Mouse (Mus musculus) forebrain, embryonic 13.5 days (tissue): ENCODE results near the gene Fam104a. TPM values are rescaled to one million over a fixed set of nuclear protein-coding genes. Genes with fewer than 3 reads are reported as not detected.
A peak's percentile ranks its signal among the peaks of the same experiment; 100 is the strongest.

Experiments used
- ATAC-seq: fragments of 200-750 bp; cut with Nextera tagmentation; 2 replicates; pipeline ENCODE4 v1.8.0; 2017
- H3K27ac ChIP-seq: fragments of 300-500 bp; sonication (generic); 2 replicates; pipeline ENCODE4 v1.5.1; 2015; ENCODE audit warnings: inconsistent platforms, mild to moderate bottlenecking, moderate library complexity
- H3K27me3 ChIP-seq: fragments of 300-500 bp; sonication (generic); 2 replicates; pipeline ENCODE4 v1.6.1; 2015; ENCODE audit warnings: mild to moderate bottlenecking, inconsistent platforms
- H3K36me3 ChIP-seq: fragments of 300-500 bp; sonication (generic); 2 replicates; pipeline ENCODE4 v1.6.1; 2015; ENCODE audit warnings: mild to moderate bottlenecking, inconsistent platforms; ENCODE audit not compliant: poor library complexity, severe bottlenecking
- H3K4me1 ChIP-seq: fragments of 300-500 bp; sonication (generic); 2 replicates; pipeline ENCODE4 v1.6.1; 2015; ENCODE audit warnings: inconsistent platforms
- H3K4me2 ChIP-seq: fragments of 300-500 bp; sonication (generic); 2 replicates; pipeline ENCODE4 v1.6.1; 2015; ENCODE audit warnings: inconsistent platforms, mild to moderate bottlenecking, moderate library complexity
- H3K4me3 ChIP-seq: fragments of 300-500 bp; sonication (generic); 2 replicates; pipeline ENCODE4 v1.5.1; 2015; ENCODE audit warnings: mild to moderate bottlenecking, inconsistent platforms
- H3K9ac ChIP-seq: fragments of 300-500 bp; sonication (generic); 2 replicates; pipeline ENCODE4 v1.6.1; 2015; ENCODE audit warnings: mild to moderate bottlenecking, inconsistent platforms
- H3K9me3 ChIP-seq: fragments of 300-500 bp; sonication (generic); replicated peaks from 2 replicates; pipeline ENCODE4 v1.6.1; 2016; ENCODE audit warnings: inconsistent platforms
- WGBS: fragments of 180-500 bp; shearing (Covaris S2); methylation state at CpG from one replicate; pipeline ENCODE4 v1.1.7; 2015; 5-methylcytosine and 5-hydroxymethylcytosine counted together
- polyA plus RNA-seq: library from polyadenylated mRNA; unstranded; fragments of >200 nt; fragmentation: Nextera tagmentation; extraction: Ambion mirVana; gene quantifications from 2 replicates; pipeline ENCODE4 v1.2.1, GENCODE M21; 2015

Gene Fam104a
- polyA plus RNA-seq, 1 experiment from 2014 or later, result 51.9 TPM

- H3K9me3 ChIP-seq, result no peaks in the 10 kb centered on the region
- ATAC-seq, result no peak
- no peaks in the 10 kb centered on the region for H3K27me3 ChIP-seq
- H3K4me3 ChIP-seq, result no peak overlapping the region
- H3K4me1 ChIP-seq, result no peaks in the 10 kb centered on the region
- no peak overlapping the region for H3K4me2 ChIP-seq
- H3K27ac ChIP-seq, result no peak overlapping the region
- 32% methylated on average over 5 of the region's 5 CpGs for WGBS
- peaks cover 75% of the 10 kb centered on the region for H3K36me3 ChIP-seq
- H3K9ac ChIP-seq, result no peak overlapping the region
Observed at GRCm38 (mm10) chr11:113697571-113697970, 13.6 kb upstream of the Fam104a start.

- Histone ChIP-seq H3K9ac (no peak overlapping the region), H3K36me3 (peaks cover 92% of the 10 kb centered on the region), H3K4me3 (no peak overlapping the region), H3K4me2 (no peak overlapping the region), H3K4me1 (peaks cover 4% of the 10 kb centered on the region), H3K9me3 (no peaks in the 10 kb centered on the region), H3K27me3 (no peaks in the 10 kb centered on the region), H3K27ac (no peak overlapping the region)
- WGBS, result 71% methylated on average over 3 of the region's 3 CpGs
- ATAC-seq, result no peak
Observed at GRCm38 (mm10) chr11:113691851-113692250, 7.9 kb upstream of the Fam104a start.

- Histone ChIP-seq H3K36me3 (peaks cover 87% of the 10 kb centered on the region), H3K4me2 (no peak overlapping the region), H3K4me3 (no peak overlapping the region), H3K4me1 (peaks cover 9% of the 10 kb centered on the region), H3K9ac (no peak overlapping the region), H3K9me3 (no peaks in the 10 kb centered on the region), H3K27me3 (no peaks in the 10 kb centered on the region), H3K27ac (no peak overlapping the region)
- 90% methylated on average over 5 of the region's 5 CpGs for WGBS
- ATAC-seq, result no peak
Observed at GRCm38 (mm10) chr11:113691318-113691717, 7.4 kb upstream of the Fam104a start.

GRCm38 (mm10) chr11:113690506-113690905 lies 6.6 kb upstream of the Fam104a start:
- peaks cover 79% of the 10 kb centered on the region for H3K36me3 ChIP-seq
- ATAC-seq, result no peak
- 93% methylated on average over 12 of the region's 12 CpGs for WGBS

GRCm38 (mm10) chr11:113687031-113687430 lies 3.1 kb upstream of the Fam104a start:
- H3K4me3 ChIP-seq, result no peak overlapping the region
- 45% methylated on average over 2 of the region's 2 CpGs for WGBS
- H3K36me3 ChIP-seq, result peaks cover 44% of the 10 kb centered on the region
- peaks cover 34% of the 10 kb centered on the region for H3K4me1 ChIP-seq
- peak overlapping the region; percentile 17 for H3K4me2 ChIP-seq
- no peak for ATAC-seq
- H3K27ac ChIP-seq, result peak overlapping the region; percentile 48; the same call in 1 of the 2 replicates
- H3K9ac ChIP-seq, result no peak overlapping the region
- H3K9me3 ChIP-seq, result no peaks in the 10 kb centered on the region
- H3K27me3 ChIP-seq, result no peaks in the 10 kb centered on the region

More at GRCm38 (mm10) chr11:113690506-113690905, 6.6 kb upstream of the Fam104a start:
- Histone ChIP-seq H3K9me3 (no peaks in the 10 kb centered on the region), H3K4me2 (no peak overlapping the region), H3K9ac (no peak overlapping the region), H3K4me3 (no peak overlapping the region), H3K4me1 (peaks cover 13% of the 10 kb centered on the region), H3K27ac (no peak overlapping the region), H3K27me3 (no peaks in the 10 kb centered on the region)

- H3K4me3 ChIP-seq, result peak overlapping the region; percentile 93
- peak overlapping the region; percentile 95 for H3K27ac ChIP-seq
- 41% methylated on average over 25 of the region's 25 CpGs for WGBS
- peaks cover 48% of the 10 kb centered on the region for H3K4me1 ChIP-seq
- H3K9me3 ChIP-seq, result no peaks in the 10 kb centered on the region
- H3K36me3 ChIP-seq, result peaks cover 24% of the 10 kb centered on the region
- H3K4me2 ChIP-seq, result peak overlapping the region; percentile 94
- peak overlapping the region; percentile 91 for H3K9ac ChIP-seq
- no peaks in the 10 kb centered on the region for H3K27me3 ChIP-seq
- ATAC-seq, result no peak
Observed at GRCm38 (mm10) chr11:113684707-113685426, 912 bp upstream of the Fam104a start.

- peak overlapping the region; percentile 91 for H3K9ac ChIP-seq
- H3K4me3 ChIP-seq, result peak overlapping the region; percentile 93
- H3K36me3 ChIP-seq, result peaks cover 11% of the 10 kb centered on the region
- no peak; the same call in 1 of the 2 replicates for ATAC-seq
- no peaks in the 10 kb centered on the region for H3K9me3 ChIP-seq
- 2% methylated on average over 20 of the region's 38 CpGs for whole genome bisulfite sequencing
- H3K27ac ChIP-seq, result peak overlapping the region; percentile 95
- H3K4me2 ChIP-seq, result peak overlapping the region; percentile 94
- peaks cover 48% of the 10 kb centered on the region for H3K4me1 ChIP-seq
- no peaks in the 10 kb centered on the region for H3K27me3 ChIP-seq
Observed at GRCm38 (mm10) chr11:113683627-113683956, 363 bp downstream of the Fam104a start.

GRCm38 (mm10) chr11:113682897-113683626 lies 893 bp downstream of the Fam104a start:
- ATAC-seq, result peak; percentile 8
- Histone ChIP-seq H3K36me3 (peaks cover 6% of the 10 kb centered on the region), H3K4me3 (peak overlapping the region; percentile 93), H3K9ac (peak overlapping the region; percentile 91), H3K4me2 (peak overlapping the region; percentile 94), H3K4me1 (peaks cover 51% of the 10 kb centered on the region), H3K27me3 (no peaks in the 10 kb centered on the region), H3K9me3 (no peaks in the 10 kb centered on the region), H3K27ac (peak overlapping the region; percentile 95)
- WGBS, result 2% methylated on average over 37 of the region's 38 CpGs

- ATAC-seq, result no peak
- H3K9me3 ChIP-seq, result no peaks in the 10 kb centered on the region
- H3K36me3 ChIP-seq, result peaks cover 3% of the 10 kb centered on the region; the same call in 1 of the 2 replicates
- H3K27ac ChIP-seq, result no peak overlapping the region
- peaks cover 53% of the 10 kb centered on the region for H3K4me1 ChIP-seq
- H3K4me3 ChIP-seq, result no peak overlapping the region; the same call in 1 of the 2 replicates
- no peaks in the 10 kb centered on the region for H3K27me3 ChIP-seq
- no peak overlapping the region for H3K9ac ChIP-seq
- H3K4me2 ChIP-seq, result peak overlapping the region; percentile 24; the same call in 1 of the 2 replicates
Observed at GRCm38 (mm10) chr11:113681979-113682378, 2.0 kb downstream of the Fam104a start.

GRCm38 (mm10) chr11:113680954-113681353 lies 3.0 kb downstream of the Fam104a start:
- WGBS, result 89% methylated on average over 2 of the region's 2 CpGs
- H3K4me2 ChIP-seq, result no peak overlapping the region
- peaks cover 46% of the 10 kb centered on the region for H3K4me1 ChIP-seq
- peaks cover 12% of the 10 kb centered on the region for H3K36me3 ChIP-seq
- no peak overlapping the region for H3K9ac ChIP-seq
- H3K27me3 ChIP-seq, result no peaks in the 10 kb centered on the region
- no peak overlapping the region for H3K4me3 ChIP-seq
- no peak overlapping the region for H3K27ac ChIP-seq
- H3K9me3 ChIP-seq, result no peaks in the 10 kb centered on the region
- ATAC-seq, result no peak

GRCm38 (mm10) chr11:113678373-113678772 lies 5.6 kb downstream of the Fam104a start:
- Histone ChIP-seq H3K4me2 (no peak overlapping the region), H3K4me3 (no peak overlapping the region), H3K9ac (no peak overlapping the region), H3K9me3 (no peaks in the 10 kb centered on the region), H3K36me3 (peaks cover 34% of the 10 kb centered on the region), H3K27ac (no peak overlapping the region), H3K27me3 (no peaks in the 10 kb centered on the region), H3K4me1 (peaks cover 33% of the 10 kb centered on the region)
- no peak for ATAC-seq
- WGBS, result 89% methylated on average over 8 of the region's 8 CpGs

- 93% methylated on average over 2 of the region's 2 CpGs for WGBS
- H3K4me1 ChIP-seq, result peaks cover 25% of the 10 kb centered on the region
- no peak overlapping the region for H3K27ac ChIP-seq
- H3K4me3 ChIP-seq, result no peak overlapping the region
- no peaks in the 10 kb centered on the region for H3K9me3 ChIP-seq
- no peak overlapping the region for H3K4me2 ChIP-seq
- H3K27me3 ChIP-seq, result no peaks in the 10 kb centered on the region
- H3K36me3 ChIP-seq, result peaks cover 44% of the 10 kb centered on the region
- no peak overlapping the region for H3K9ac ChIP-seq
- ATAC-seq, result no peak
Observed at GRCm38 (mm10) chr11:113677378-113677777, 6.6 kb downstream of the Fam104a start.
